Mouse (Mus musculus) C2C12 (cell line): ENCODE data around the gene Ypel2. TPM values are rescaled to one million over a fixed set of nuclear protein-coding genes. Genes with fewer than 3 reads are reported as not detected.
A peak's percentile ranks its signal among the peaks of the same experiment; 100 is the strongest.

Experiments
- H3K27me3 ChIP-seq: one replicate; pipeline ENCODE4 v1.6.1; 2011; ENCODE audit not compliant: control insufficient read depth, insufficient read depth, insufficient read length
- H3K36me3 ChIP-seq: one replicate; pipeline ENCODE4 v1.6.1; 2011; ENCODE audit not compliant: control insufficient read depth, insufficient read depth
- H3K4me3 ChIP-seq: one replicate; pipeline ENCODE4 v1.5.1; 2011; ENCODE audit warnings: mild to moderate bottlenecking, control low read depth; ENCODE audit not compliant: poor library complexity, insufficient read depth, severe bottlenecking
- H3K79me2 ChIP-seq: one replicate; pipeline ENCODE4 v1.6.1; 2011; ENCODE audit not compliant: control insufficient read depth, insufficient read depth
- H3K79me3 ChIP-seq: one replicate; pipeline ENCODE4 v1.6.1; 2011; ENCODE audit warnings: low read depth, control low read depth
- H3ac ChIP-seq: one replicate; pipeline ENCODE3; 2011; ENCODE audit warnings: low read depth; ENCODE audit not compliant: control insufficient read depth, insufficient read length
- CEBPB ChIP-seq: IDR thresholded peaks from one replicate; pipeline ENCODE4 v1.6.1; 2011; ENCODE audit warnings: low read depth, mild to moderate bottlenecking, control low read depth, moderate library complexity
- CTCF ChIP-seq: IDR thresholded peaks from one replicate; pipeline ENCODE4 v1.5.1; 2011; ENCODE audit not compliant: control insufficient read depth, insufficient read depth, insufficient read length
- FOSL1 ChIP-seq: IDR thresholded peaks from one replicate; pipeline ENCODE4 v1.8.0; 2011; ENCODE audit warnings: mild to moderate bottlenecking, low read length; ENCODE audit not compliant: poor library complexity, insufficient read depth, severe bottlenecking
- MAX ChIP-seq: IDR thresholded peaks from one replicate; pipeline ENCODE4 v1.6.1; 2011; ENCODE audit warnings: mild to moderate bottlenecking, control low read depth
- MYOD1 ChIP-seq: IDR thresholded peaks from one replicate; pipeline ENCODE4 v1.6.1; 2011; ENCODE audit warnings: low read depth; ENCODE audit not compliant: control insufficient read depth, insufficient read length
- MYOG ChIP-seq: IDR thresholded peaks from one replicate; pipeline ENCODE4 v1.6.1; 2011; ENCODE audit not compliant: control insufficient read depth, insufficient read length; ENCODE audit errors: extremely low read depth
- USF1 ChIP-seq: IDR thresholded peaks from one replicate; pipeline ENCODE4 v1.6.1; 2011; ENCODE audit warnings: low read depth, mild to moderate bottlenecking, control low read depth, moderate library complexity
- polyA plus RNA-seq: library from polyadenylated mRNA; unstranded; fragments of >200 nt; fragmentation: generic; extraction: Trizol; gene quantifications from one replicate; pipeline ENCODE4 v1.2.1, GENCODE M21; 2012; ENCODE audit warnings: missing spikeins

The Ypel2 gene
- polyA plus RNA-seq, 1 experiment = 0.14 TPM

DNA sequence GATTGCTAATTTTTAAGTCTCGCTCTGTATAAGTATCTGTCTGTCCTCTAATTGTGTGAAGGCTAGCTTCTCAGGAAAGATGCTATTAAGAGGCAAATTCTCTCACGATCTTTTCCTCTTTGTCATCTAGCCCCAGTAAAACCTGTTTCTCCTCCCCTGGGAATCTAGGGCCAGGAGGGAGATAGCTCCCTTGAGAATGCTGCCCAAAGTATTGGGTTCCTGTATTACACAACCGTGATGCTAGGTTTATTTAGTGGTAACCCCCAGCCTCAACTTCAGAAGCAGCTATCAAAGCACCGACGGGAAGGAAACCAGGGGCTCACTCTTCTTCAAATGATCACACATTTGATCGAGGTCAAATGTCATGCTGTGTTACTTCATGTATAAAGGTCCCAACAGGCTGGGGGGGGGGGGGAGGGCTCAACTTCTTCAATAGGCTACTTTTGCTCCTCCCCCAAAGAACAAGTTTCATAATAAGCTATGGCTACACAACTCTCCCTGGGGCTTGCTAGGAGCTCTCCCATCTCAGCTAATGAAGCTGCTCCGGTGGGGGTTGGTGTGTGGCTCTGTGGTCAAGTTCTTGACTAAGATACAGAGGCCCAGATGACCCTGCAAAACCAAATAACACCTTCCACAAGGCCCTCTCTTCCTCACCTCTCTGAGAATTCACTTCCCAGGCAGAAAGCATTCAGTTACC lies 22.3 kb downstream of the Ypel2 start:
- Histone ChIP-seq H3K36me3 (no peaks in the 10 kb centered on the region), H3ac (no peak overlapping the region), H3K79me3 (no peaks in the 10 kb centered on the region), H3K27me3 (peaks cover 7% of the 10 kb centered on the region), H3K79me2 (no peaks in the 10 kb centered on the region), H3K4me3 (no peak overlapping the region)
- peak; percentile 60 for TF ChIP-seq CEBPB
- no peak for TF ChIP-seq USF1

DNA sequence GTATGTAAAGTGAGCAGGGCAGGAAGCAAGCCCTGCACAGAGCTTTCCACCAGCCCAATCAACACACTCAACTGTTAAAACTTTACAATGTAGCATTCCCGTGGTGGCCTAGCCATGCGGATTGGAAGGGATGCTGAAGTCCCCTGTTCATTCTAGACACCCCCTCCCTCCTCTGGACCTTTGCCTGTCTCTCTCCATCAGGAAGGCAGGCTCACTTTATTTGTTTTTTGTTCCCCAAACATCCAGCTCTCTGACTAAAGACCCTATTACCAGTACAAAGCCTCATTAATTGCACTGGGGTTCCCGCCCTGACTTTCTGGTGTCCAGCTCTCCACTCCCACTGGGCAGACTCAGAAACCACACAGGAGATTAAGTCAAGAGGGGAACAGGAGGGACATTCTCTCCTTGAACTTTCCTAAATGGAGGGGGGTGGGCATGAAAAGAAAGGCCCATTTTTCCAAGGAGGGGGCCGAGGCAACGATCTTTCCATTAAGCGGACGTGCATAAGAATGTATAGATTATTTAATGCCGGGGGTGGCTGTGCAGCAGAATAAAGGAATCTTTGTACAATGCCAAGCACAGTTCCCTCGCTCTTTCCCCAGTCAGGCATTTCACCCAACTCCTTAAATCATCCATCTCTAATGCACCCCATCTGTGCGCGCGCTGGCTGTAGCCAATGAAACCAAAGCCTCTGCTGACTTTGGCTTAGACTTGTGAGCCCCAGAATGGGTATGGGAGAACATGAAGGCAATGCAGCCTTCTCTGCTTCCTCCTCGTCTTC lies 24.3 kb downstream of the Ypel2 start:
- Histone ChIP-seq H3K36me3 (no peaks in the 10 kb centered on the region), H3K27me3 (peaks cover 4% of the 10 kb centered on the region), H3K79me2 (no peaks in the 10 kb centered on the region), H3K4me3 (no peak overlapping the region), H3ac (no peak overlapping the region), H3K79me3 (no peaks in the 10 kb centered on the region)
- TF ChIP-seq FOSL1 (no peak), MAX (no peak), USF1 (no peak), MYOG (no peak)

DNA sequence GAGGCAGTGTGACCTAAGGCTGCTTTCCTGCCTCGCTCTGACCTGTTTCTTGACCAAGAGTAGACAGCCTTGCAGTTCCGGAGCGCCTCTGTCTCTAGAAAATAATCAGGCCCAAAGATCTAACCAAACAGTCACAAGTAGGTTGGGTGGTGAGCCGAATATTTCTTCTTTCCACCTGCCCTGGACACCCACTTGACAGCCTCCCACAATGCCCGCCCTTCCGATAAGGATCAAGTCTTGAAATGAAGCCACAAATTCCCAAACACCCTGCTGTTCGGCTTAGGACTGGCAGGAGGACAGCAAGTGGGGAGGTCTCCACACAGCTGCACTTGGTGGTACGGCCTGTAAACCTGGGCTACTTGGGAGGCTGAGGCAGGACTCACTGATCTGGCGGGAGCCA lies 26.0 kb downstream of the Ypel2 start:
- no peaks in the 10 kb centered on the region for H3K36me3 ChIP-seq
- no peaks in the 10 kb centered on the region for H3K79me3 ChIP-seq
- H3K4me3 ChIP-seq = no peak overlapping the region
- H3K27me3 ChIP-seq = peaks cover 4% of the 10 kb centered on the region
- no peaks in the 10 kb centered on the region for H3K79me2 ChIP-seq
- TF ChIP-seq MAX = no peak
- TF ChIP-seq MYOD1 = no peak
- no peak for TF ChIP-seq USF1
- no peak for TF ChIP-seq CTCF
- no peak for TF ChIP-seq CEBPB
- no peak for TF ChIP-seq FOSL1
- no peak for TF ChIP-seq MYOG
- H3ac ChIP-seq = no peak overlapping the region

DNA sequence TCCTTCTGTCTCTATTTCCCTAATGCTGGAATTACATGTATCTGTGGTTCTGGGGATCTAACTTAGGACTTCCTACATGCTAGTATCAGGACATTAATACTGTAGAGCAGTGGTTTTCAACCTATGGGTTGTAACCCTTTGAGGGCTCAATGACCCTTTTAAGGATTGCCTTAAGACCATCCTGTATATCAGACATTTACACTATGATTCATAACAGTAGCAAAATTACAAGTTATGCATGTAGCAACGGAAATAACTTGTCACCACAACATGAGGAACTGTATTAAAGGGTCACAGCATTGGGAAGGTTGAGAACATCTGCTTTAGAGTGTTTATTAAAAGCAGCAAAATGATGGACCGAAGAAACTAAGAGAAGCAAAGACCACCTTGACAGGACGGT lies 26.8 kb downstream of the Ypel2 start:
- Histone ChIP-seq H3K36me3 (no peaks in the 10 kb centered on the region), H3ac (no peak overlapping the region), H3K27me3 (peaks cover 4% of the 10 kb centered on the region), H3K4me3 (no peak overlapping the region), H3K79me3 (no peaks in the 10 kb centered on the region), H3K79me2 (no peaks in the 10 kb centered on the region)
- TF ChIP-seq USF1 = no peak
- TF ChIP-seq CEBPB = no peak
- no peak for TF ChIP-seq MYOD1
- TF ChIP-seq CTCF = no peak
- TF ChIP-seq FOSL1 = no peak
- TF ChIP-seq MAX = no peak
- TF ChIP-seq MYOG = no peak

DNA sequence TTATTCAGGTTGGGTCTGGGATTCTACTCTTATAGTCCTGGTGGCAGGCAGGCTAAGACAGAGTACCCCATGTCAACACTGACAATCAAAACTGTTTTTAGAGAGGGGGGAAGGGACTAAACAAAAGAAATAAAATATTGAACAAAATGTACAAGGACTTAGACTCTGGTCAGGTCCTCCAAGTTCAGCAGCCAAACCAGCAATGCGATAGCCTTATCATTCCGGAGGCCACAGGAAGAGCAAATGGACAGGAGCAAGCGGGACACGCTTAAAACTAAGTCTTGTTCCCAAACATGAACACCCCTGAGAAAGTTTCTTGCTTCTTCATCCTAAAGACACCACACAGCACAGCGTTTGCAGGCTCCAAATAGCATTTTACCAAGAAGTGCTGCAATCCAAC lies 28.4 kb downstream of the Ypel2 start:
- H3K36me3 ChIP-seq = no peaks in the 10 kb centered on the region
- no peak for TF ChIP-seq MYOD1
- TF ChIP-seq MAX = no peak
- TF ChIP-seq CEBPB = no peak
- TF ChIP-seq MYOG = no peak
- TF ChIP-seq USF1 = no peak
- no peak for TF ChIP-seq CTCF
- TF ChIP-seq FOSL1 = no peak
- H3K79me3 ChIP-seq = no peaks in the 10 kb centered on the region
- no peak overlapping the region for H3K4me3 ChIP-seq
- no peaks in the 10 kb centered on the region for H3K79me2 ChIP-seq
- peaks cover 4% of the 10 kb centered on the region for H3K27me3 ChIP-seq
- H3ac ChIP-seq = no peak overlapping the region

DNA sequence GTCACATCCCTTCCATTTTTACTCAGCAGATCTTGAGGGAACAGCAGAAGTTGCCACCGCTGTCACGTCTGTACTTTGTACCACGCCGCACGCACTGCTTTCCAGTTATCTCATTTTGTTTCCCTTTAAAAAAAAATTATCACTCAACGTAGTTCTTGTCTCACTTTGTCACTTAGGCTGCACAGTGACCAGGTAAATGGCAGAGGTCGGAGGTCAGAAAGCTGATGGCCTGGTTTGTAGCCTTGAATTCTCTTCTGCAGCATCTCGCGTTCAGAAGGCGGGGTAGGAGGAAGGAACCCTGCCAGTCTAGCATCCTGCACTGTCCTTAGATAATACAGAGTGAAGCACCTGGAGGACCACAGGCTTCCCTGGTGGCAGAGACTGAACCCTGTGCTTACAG lies 29.8 kb downstream of the Ypel2 start:
- TF ChIP-seq USF1 = no peak
- no peak for TF ChIP-seq MAX
- TF ChIP-seq CTCF = no peak
- TF ChIP-seq CEBPB = no peak
- H3K79me2 ChIP-seq = no peaks in the 10 kb centered on the region
- no peaks in the 10 kb centered on the region for H3K79me3 ChIP-seq
- H3K27me3 ChIP-seq = no peaks in the 10 kb centered on the region
- no peak overlapping the region for H3K4me3 ChIP-seq
- H3ac ChIP-seq = no peak overlapping the region
- H3K36me3 ChIP-seq = no peaks in the 10 kb centered on the region
